Mouse (Mus musculus) left cerebral cortex, adult 9 months (tissue): ENCODE data around the gene Pidd1.

Experiments
- DNase-seq, 2 experiments: peaks; one replicate each; pipeline ENCODE4 v3.0.0; 2022; ENCODE audit warnings: low spot score in 2 of 2

The Pidd1 gene

DNA sequence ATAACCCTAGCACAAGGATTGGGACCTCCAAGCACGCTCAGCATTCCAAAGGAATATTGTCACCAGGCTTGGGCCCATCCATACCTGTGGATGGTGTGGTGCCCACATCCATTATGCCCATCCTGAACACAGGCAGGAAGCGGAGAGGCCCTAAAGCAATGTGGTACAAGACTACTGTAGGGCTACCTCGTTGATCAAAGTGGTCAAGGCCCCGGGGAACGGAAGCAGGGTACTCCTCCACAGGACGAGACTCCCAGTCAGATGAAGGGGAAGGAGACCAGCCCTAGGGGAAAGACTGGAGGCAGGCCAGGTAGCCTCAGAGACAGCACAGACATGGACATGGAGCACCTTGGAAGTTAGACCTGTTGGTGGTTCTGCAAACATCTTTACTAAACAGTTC lies 28.9 kb upstream of the Pidd1 start:
- DNase-seq: no peak

DNA sequence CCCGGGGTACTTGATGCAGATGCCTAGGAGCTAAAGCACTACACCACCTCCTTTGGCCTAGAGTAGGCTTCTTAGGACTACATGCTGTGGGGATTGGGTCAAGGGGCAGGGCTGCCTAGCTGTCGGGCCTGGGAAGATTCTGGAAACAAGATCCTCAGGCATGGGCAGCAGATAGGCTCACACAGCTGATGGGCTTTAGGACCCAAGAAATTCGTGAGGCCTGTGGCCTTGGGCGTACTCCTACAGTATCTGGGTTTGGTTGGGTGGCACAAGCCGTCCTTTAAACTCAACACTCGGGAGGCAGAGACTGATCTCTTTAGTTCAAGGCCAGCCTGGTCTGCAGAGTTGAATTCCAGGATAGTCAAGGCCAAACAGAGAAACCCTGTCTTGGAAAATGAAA lies 28.4 kb upstream of the Pidd1 start:
- no peak for DNase-seq

DNA sequence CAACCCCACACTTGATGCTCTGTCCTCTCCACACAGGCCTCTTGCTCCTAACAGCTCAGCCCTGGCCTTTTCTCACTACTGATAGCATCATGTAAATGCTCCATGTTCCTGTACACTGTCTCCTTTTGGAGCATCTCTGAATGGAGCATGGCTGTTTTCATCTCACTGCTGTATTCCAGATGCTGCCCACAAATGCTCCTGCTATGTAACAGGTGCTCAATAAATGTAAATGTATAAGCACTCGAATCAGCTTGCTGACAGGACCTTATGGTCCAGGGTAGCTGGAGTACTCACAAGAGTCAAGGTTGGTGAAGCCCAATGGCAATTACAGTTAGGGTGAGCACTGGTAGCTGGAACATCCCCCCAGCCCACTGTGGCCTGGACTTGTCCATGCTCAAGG lies 27.4 kb upstream of the Pidd1 start:
- DNase-seq: no peak

DNA sequence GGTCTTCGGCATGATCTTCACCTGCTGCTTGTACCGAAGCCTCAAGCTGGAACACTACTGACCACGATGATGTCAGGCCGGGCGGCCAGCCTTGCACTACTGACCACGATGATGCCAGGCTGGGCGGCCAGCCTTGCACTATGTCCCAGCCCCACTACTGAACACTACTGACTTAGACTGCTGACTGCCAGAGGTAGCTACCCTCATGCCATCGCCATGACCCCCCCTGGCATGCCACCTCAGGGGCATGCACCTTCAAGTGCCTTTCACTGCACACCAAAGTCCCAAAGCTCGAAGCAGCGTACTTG lies 26.8 kb upstream of the Pidd1 start:
- DNase-seq: no peak

DNA sequence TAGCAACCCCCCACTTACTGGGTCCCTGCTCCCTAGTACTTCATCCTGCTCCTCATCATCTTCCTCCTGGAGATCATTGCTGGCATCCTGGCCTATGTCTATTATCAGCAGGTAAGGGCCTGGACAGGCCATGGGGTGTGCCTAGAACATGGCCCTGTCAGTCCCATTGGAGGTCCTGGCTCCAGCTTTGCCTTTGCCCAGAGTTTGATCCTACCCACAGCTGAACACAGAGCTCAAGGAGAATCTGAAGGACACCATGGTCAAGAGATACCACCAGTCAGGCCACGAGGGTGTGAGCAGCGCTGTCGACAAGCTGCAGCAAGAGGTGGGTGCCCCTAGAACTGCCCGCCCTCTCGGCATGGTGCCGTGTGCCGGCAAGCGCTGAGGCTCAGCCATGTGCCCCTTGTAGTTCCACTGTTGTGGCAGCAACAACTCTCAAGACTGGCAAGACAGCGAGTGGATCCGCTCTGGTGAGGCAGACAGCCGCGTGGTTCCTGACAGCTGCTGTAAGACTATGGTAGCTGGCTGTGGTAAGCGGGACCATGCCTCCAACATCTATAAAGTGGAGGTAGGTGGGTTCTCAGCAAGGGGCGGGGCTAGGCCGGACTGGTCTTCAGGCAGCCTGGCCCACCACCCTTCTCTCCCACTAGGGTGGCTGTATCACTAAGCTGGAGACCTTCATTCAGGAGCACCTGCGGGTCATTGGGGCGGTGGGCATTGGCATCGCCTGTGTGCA lies 26.2 kb upstream of the Pidd1 start:
- no peak for DNase-seq

DNA sequence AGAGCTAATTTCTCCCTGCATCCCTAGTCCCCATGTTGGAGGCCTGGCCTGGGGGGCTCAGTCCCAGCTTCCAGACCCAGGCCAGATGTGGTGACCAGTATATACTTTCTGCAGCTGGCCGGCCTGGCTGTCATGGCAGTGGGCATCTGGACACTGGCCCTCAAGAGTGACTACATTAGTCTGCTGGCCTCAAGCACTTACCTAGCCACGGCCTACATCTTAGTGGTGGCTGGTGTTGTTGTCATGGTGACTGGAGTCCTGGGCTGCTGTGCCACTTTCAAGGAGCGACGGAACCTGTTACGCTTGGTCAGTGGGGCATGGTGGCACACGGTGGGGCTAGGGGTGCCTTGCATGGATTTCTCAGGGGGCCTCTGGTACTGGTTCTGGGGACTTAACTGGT lies 25.5 kb upstream of the Pidd1 start:
- no peak for DNase-seq

DNA sequence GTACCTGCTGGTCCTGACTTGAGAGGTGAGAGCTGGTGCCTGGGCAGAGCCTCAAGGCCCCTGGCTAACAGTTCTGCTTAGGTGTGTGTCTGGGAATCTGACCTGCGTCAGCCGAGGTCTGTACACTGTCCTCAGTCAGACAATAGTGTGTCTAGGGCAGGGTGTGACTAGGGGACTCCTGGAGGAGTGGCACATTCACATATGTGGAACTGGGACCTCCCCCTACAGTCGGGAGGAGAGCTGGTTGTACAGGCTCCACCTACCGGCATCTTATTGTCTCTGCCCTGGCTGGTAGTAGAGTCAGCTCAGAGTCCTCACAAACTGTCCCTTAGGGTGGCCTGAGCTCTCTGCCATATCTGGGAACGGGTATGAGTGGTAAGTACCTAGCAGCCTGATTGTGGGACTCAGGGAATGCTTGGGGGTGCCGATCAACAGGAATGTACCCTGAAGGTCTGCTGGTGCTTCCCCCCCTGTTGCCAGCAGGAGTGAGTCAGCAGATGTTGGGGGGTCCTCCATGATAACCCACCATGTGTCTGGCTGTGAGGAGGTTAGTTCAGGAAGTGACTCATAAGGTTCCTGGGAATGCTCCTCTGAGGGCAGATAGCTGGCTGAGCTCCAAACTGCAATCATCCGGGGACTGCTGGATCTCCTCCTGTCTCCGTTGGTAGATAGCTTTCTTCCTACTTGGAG lies 24.8 kb upstream of the Pidd1 start:
- peak in 1 of 2 experiments; percentile 62 for DNase-seq

DNA sequence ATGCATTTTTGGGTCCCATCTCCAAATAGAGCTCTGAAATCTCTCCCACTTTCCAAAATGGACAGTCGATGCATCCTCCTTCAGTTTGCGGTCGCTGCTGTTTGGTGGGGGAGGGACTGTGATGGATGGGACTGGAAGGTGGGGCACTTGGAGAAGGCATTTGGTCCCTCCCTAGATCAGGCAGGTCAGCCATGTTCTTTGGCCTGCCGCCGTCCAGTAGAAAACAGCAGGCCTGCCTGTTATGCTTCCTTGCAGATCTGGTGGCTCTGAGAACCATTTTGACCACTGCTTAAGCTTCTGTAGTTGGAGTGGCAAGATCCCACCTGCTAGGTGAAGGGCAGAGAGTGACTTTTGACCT lies 24.3 kb upstream of the Pidd1 start:
- no peak for DNase-seq

DNA sequence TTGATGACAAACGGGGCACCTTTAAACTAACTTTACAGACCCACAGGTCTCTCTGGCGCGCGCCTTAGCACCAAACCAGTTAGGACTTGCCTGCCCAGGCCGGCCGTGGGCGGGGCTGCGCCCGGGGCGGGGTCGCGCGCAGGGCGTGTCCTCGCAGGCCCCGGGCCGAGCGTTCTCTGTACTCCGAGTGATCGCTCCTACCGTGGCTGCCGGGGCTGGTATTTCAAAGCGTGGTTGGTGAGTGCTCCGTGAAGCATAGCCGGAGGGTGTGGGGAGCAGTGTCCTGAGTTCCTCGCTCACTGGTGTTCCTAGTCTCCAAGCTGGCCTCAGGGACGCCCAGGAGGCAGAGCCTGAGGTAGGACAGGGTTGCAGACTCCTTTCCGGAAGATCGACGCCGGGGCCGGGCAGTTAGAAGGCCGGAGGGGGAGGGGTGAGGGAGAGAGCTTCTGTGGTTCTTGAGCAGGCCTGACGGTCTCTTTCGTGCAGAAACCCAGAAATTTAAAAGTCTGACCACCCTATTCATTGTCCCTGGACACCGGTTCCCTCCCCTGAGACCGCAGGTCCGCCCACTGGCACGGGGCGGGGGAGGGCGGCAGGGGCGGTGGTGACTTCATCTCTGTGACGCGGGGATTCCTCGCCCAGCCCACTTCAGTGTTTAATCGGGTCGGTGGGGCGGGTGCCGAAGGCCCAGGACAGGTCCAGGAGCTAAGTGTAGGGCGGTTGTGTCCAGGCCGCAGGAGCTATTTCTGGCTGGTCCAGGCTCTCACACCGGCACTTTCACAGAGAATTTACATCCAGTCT lies 23.6 kb upstream of the Pidd1 start, which contains the start of gene Cd151:
Gene Cd151, plus strand, starts transcription at position 163 of the 801 bp plus-strand sequence.
- DNase-seq: peak in 1 of 2 experiments; percentile 67

DNA sequence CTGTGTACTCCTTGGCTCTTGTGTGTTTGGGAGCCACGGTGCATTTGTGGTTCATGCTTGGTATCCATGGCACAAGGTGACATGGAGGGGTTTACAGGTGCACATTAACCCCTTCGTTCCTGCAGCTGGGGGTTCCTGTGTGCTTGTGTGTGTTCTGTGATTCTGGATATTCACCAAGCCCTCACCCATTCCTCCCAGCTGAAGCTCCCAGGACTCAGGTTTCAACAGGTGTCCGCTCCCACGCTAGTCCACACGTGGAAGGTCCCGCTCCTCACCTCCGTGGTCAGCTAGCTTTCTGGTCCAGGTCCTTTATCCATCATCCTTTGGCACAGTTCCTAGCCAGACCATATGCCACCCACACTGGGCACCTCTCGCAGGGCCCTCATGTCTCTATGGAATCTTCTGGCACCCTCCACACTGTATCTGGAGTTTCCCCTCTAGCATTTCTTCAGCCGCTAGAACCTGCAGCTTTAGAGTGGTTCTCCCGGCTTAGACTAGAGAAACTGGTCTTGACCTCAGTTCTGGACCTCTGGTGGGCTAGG lies 22.9 kb upstream of the Pidd1 start:
- DNase-seq: no peak

DNA sequence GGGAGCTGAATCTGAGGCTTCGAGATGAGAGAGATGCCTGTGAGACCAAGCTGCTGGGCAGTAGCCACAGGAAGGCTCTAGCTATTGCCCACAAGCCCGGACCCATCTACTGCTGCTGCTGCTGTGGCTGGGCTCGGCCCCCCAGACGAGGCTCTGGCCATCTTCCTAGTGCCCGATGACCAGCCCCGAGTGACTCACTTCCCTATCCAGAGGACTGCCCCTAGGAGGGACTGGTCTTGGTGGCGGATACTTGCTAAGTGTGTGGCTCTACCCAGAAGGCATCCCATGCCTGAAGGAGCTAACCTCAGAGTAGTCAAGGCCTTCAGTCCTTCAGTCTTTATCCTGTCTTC lies 22.2 kb upstream of the Pidd1 start:
- no peak for DNase-seq

DNA sequence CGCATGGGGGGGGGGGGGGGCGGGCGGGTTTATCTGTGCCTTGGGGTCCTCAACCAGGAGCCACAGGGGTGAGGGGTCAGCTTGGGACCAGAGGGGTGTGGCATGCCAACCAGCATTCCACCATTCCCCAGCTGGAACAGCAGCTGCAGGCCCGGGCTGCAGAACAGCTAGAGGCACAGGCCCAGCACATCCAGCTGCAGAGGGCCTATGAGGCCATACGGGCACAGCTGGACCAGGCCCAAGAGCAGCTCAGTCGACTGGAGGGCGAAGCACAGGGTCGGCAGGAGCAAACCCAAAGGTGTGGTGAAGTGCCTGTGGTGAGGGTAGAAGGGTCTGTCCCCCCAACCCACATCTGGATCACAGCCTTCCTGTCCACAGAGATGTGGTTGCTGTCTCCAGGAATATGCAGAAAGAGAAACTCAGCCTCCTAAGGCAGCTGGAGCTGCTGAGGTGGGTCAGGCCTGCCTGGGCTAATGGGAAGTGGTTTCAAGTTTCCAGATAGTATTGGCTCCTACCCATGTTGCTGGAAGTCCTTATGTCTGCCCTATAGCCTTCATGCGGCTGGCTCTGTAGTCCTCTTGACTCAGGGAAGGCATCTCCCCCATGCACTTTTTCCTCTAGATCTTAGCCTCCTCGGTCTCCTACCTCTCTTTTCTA lies 21.7 kb upstream of the Pidd1 start:
- DNase-seq: no peak

DNA sequence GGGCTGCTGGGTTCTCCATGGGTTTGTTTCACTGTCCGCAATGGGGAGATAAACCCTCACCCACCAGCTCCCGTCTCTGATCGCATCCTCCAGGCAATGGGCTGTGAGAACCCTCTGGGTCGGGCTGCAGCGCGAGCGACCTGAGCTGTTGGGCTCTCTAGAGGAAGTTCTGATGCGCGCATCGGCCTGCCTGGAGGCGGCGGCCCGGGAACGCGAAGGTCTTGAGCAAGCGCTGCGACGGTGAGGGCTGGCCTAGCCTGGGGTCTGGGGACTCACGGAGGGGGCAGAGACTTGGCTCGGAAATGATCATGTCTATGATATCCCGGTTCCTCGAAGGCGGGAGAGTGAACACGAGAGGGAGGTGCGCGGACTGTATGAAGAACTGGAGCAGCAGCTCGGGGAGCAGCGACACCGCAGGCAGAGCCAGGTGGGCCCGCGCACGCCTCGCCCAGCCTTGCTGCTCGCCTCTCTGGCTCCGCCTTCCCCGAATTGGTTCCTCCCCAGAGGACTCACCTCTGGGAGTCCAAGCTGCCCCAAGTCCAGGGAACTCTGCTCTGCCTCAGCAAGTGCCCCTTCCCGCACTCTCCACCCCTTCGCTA lies 20.9 kb upstream of the Pidd1 start:
- no peak for DNase-seq

DNA sequence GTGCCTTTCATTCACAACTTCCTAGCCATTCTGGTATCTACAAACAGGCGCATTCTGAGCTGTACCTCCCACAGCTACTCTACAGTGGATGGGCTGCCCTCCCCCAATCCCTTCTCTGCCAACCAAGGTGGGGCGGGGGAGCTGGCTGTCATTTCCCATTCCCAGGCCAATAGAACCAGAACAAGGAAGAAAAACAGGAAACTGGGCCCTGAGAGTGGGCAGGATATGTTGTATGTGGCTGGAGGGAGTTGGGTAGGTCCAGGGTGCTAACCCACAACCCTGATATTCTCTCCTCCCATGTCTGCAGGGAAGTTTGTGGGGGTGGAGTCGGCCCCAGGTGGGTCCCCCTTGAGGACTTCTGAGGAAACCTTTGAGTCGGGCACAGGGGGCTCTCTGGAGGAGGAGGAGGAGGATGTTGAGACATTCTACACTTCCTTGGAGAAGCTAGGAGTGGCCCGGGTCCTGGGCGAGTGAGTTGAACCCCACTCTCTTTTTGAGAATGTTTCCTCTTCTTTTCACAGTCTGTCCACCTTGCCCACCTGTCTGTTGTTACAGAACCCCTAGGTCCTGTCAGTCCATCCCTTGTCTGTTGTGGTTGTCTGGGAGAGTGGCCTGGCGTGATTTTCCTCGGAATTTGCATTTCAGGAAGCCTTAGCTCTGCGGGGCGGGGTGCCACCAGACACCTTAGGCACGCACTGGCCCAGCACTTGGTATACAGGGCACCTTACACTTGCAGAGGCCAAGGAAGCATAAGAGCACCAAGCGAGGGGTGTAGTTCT lies 20.2 kb upstream of the Pidd1 start:
- DNase-seq: no peak

DNA sequence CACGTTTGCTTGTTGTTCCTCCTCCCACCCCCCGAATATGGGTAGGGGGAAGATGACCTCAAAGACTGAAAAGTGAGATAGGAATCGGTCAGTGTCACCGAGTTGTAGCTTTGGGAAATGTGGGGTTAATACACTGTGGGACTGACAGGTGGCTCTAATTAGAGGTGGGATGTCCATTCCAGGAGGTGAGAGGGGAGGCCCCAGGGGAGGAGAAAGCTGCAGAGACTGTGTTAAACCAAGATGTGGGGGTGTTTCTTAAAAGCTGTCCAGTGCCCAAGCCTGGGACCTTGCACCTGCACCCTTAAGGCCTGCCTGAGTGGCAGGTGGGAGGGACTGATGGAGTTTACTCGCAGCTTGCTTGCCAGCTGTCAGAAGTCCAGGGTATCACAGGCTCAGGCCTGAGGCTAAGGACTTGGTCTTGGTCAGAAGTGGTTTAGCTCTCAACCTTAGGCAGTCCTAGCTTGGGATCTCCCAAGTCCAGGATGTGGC lies 18.6 kb upstream of the Pidd1 start:
- DNase-seq: no peak

DNA sequence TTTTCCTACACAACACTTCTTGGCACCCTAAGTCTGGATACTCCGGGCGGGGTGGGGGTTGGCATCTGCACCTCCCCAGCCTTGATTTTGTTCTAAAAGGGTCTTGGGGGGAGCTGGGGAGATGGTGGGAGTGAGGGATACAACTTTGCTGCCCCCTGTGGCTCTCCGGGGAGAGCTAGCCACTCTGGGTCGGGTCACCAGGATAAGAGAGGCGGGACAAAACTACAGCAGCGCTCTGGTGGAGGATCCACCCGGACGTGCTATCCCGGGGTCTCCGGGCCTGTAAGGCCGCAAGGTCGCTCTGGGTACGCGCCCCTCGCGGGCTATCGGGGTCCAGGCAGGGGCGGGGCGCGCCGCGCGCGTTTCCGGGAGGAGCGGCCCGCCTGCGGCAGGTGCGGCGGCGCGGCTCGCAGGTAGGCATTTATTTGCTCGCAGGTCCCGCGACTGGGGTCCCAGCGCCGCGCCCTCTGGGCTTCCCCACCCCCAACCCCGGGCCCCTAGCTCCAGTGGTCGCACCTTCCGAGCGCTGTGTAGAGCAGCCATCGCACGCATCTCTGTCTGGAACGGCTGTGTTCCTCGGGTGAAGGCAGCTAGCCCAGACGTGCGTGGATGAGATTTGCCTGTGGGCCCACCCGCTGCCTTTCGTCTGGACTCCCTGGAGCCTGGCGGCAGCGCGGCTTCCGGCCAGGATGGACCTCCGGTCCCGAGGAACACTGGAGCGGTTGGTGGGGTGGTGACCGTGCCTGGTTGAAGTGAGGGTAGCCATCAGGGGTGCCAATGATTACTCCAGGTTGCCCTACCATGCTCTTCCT lies 17.9 kb upstream of the Pidd1 start:
- no peak for DNase-seq

DNA sequence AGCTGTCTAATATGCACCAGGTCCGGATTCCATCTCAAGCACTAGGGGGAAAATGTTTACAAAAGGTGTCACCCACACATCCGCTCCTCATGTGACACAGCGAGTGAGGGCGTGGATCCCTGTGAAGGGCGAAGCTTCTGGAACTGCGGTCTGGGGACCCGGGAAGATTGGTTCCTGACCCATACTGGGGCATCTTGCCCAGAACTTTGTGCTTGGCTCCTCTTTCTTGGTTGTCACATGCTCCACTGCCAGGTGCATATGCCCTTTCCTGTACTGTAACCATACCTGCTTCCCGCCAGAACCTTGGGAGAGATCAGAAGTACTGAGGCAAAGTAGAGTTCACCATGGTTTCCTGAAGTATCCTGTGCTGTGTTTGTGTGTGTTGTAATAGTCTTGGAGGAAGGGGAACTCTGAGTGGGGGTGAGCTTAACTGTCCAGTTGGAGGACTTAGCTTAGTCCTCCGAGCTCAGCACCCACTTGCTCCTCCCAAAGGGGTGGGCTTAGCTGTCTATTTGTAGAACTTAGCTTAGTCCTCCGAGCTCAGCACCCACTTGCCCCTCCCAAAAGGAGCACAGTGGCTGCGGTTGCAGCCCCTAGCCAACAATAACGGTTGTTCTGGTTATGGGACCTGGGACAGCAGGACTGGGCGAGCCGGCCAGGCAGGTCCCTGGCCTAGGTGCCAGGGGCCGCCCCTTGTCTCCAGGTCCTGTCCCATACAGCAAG lies 16.7 kb upstream of the Pidd1 start, which contains the start of gene Cracr2b:
Gene Cracr2b, plus strand, starts transcription at position 704 of the 723 bp plus-strand sequence.
- DNase-seq: no peak

DNA sequence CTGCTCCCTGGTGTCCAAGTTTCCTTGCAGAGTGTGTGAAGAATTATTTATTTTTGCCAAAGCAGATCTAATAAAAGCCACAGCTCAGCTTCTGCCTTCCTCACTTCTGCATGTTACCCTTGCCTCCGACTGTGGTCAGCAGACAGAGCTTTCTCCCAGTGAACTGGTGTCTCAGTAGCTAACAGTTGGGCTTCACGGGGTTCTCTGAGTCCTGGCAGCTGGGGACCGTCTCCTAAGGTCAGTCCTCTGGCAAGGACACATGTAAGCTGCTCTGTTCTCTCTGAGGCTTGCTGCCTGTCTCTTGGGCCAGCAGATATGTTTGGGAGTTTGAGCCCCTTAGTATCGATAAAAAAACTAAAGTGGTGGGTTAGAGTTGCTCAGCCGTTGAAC lies 16.2 kb upstream of the Pidd1 start:
- no peak for DNase-seq

DNA sequence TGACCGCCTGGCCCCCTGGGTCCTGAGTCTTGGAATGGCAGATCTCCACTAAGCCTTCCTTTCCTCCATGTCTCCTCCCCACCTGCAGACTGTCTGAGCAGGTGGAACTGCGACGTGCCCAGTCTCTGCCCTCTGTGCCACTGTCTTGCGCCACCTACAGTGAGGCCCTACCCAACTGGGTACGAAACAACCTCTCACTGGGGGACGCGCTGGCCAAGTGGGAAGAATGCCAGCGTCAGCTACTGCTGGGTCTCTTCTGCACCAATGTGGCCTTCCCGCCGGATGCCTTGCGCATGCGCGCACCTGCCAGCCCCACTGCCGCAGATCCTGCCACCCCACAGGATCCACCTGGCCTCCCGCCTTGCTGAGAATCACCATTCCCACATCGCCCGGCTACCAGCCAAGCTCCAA lies 15.5 kb upstream of the Pidd1 start:
- no peak for DNase-seq
